Mouse (Mus musculus): ENCODE results near the gene Camkk1.

Camkk1 gene

DNA sequence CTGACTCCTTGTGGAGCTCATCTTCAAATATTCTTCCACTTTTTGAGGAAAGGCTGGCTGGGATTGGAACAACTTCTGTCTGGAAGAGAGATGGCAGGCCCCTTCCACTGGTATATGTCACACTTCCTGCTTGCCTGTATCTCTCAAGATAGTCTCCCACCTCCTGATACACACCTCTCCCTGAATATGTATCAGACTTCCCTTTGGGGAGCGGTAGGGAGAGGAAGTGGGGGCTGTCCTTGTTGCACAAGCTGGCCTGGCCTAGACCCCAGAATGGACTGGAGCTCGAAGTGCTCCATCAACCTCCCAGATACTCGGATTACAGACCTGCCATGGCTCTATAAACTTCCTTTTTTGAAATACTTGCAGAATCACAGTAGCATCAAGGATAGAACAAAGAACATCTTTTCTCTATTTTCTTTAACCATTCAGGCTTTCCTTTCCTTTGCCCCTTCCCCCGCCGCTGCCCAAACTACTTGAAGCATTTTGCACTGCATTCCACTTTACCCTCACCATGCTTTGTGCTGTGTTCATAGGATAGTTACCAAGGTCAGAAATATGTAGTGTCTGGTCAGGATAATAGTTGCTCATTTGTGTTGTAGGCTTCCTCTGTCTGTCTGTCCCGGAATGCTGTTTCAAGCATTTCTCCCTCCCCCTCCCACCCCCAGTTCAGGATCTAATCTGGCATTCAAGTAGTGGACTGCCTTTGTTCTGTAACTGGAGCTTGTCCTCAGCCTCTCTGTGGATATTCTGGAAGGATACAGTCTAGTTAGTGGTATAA is 69.1 kb downstream of the Camkk1 start:
- in situ Hi-C loops (cut with MboI; ENCODE audit: low pct_unique_long_range_greater_than_20kb in 1 of 2, low sequenced_read_pairs in 2 of 2, unreplicated experiment in 1 of 2) = no loop called here

DNA sequence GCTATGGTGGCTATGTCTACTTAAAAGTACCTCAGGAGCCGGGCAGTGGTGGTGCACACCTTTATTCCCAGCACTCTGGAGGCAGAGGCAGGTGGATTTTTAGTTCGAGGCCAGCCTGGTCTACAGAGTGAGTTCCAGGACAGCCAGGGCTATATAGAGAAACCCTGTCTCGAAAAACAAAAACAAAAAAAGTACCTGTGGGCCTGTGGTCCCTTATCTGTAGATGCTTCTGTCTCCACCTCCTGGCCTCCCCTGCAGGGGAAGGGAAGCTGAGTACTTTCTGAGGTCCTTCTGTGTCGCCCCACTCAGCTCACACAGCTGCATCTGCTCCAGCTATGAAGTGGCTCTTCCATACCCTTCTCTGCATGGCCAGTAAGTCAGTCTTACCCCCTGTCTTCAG is 71.5 kb downstream of the Camkk1 start, which contains the start of gene Itgae:
Gene Itgae, plus strand, starts transcription at position 301 of the 400 bp plus-strand sequence.
- in situ Hi-C loops (cut with MboI; ENCODE audit: low pct_unique_long_range_greater_than_20kb in 1 of 2, low sequenced_read_pairs in 2 of 2, unreplicated experiment in 1 of 2) = no loop called here

DNA sequence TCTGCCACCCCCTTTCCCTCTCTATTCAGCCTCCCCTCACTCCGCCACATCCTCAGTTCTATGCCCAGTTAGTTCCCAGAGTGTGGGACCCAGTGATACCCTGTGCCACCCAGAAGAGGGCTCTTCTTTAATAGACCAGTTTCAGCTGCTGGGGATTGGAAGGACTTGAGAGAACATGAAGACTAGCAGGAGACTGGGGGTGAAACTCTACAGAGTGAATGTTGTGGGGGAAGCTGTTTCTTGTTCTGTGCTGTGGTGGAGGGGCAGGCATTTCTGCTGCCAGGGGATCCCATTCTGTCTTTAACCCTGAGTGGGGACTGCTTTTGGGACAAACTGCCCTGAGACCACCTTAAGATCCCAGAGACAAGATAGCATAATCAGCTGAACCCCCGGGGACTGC is 72.0 kb downstream of the Camkk1 start:
- in situ Hi-C loops (cut with MboI; ENCODE audit: low pct_unique_long_range_greater_than_20kb in 1 of 2, low sequenced_read_pairs in 2 of 2, unreplicated experiment in 1 of 2) = no loop called here

Measured in mouse embryonic stem cell (cell line).